Mouse (Mus musculus): Measurements from ENCODE around the gene Serpina1d. TPM values are rescaled to one million over a fixed set of nuclear protein-coding genes. Genes with fewer than 3 reads are reported as not detected.
"Not testable (repeated sequence)": the region's sequence is repeated elsewhere in the genome, so short reads cannot be mapped to it uniquely, and the experiment has no call there.

Gene Serpina1d
- not detected in 2 replicates for polyA plus RNA-seq (2012; rRNA removed)

GRCm38 (mm10) chr12:103773246-103773851 is at the start of gene Serpina1d:
Serpina1d (minus strand) TSS chr12:103773592.
- not testable (repeated sequence) for H3K4me3 ChIP-seq (replicated peaks; ENCODE audit: insufficient read depth, low read depth, low read length); H3K4me1 ChIP-seq (ENCODE audit: control insufficient read depth, insufficient read depth, low read length); H3K27ac ChIP-seq (ENCODE audit: insufficient read depth, low read length); DNase-seq; H3K27me3 ChIP-seq (ENCODE audit: control insufficient read depth, insufficient read depth, low read length)
- WGBS: 86% methylated on average over 6 of the region's 6 CpGs

GRCm38 (mm10) chr12:103770597-103770996 is 2.8 kb downstream of the Serpina1d start:
- not testable (repeated sequence) for H3K4me3 ChIP-seq (replicated peaks; ENCODE audit: insufficient read depth, low read depth, low read length); DNase-seq; H3K27ac ChIP-seq (ENCODE audit: insufficient read depth, low read length); H3K4me1 ChIP-seq (ENCODE audit: control insufficient read depth, insufficient read depth, low read length); H3K27me3 ChIP-seq (ENCODE audit: control insufficient read depth, insufficient read depth, low read length)
- WGBS: 60% methylated on average over 1 of the region's 1 CpGs

- not testable (repeated sequence) for H3K4me1 ChIP-seq (ENCODE audit: control insufficient read depth, insufficient read depth, low read length); H3K4me3 ChIP-seq (replicated peaks; ENCODE audit: insufficient read depth, low read depth, low read length)
- 73% methylated on average over 3 of the region's 3 CpGs for WGBS
These were observed 10.3 kb downstream of the Serpina1d start for GRCm38 (mm10) chr12:103763083-103763482.

GRCm38 (mm10) chr12:103760316-103760715 is 13.1 kb downstream of the Serpina1d start:
- H3K27me3 ChIP-seq (ENCODE audit: control insufficient read depth, insufficient read depth, low read length); H3K4me3 ChIP-seq (replicated peaks; ENCODE audit: insufficient read depth, low read depth, low read length); H3K4me1 ChIP-seq (ENCODE audit: control insufficient read depth, insufficient read depth, low read length); DNase-seq; H3K27ac ChIP-seq (ENCODE audit: insufficient read depth, low read length): not testable (repeated sequence)
- WGBS: 93% methylated on average over 3 of the region's 3 CpGs

More at GRCm38 (mm10) chr12:103763083-103763482, 10.3 kb downstream of the Serpina1d start:
- DNase-seq; H3K27me3 ChIP-seq (ENCODE audit: control insufficient read depth, insufficient read depth, low read length); H3K27ac ChIP-seq (ENCODE audit: insufficient read depth, low read length): not testable (repeated sequence)

GRCm38 (mm10) chr12:103745957-103746356 is 27.4 kb downstream of the Serpina1d start:
- DNase-seq; H3K4me1 ChIP-seq (ENCODE audit: control insufficient read depth, insufficient read depth, low read length); H3K4me3 ChIP-seq (replicated peaks; ENCODE audit: insufficient read depth, low read depth, low read length); H3K27ac ChIP-seq (ENCODE audit: insufficient read depth, low read length); H3K27me3 ChIP-seq (ENCODE audit: control insufficient read depth, insufficient read depth, low read length): not testable (repeated sequence)
- WGBS: 82% methylated on average over 5 of the region's 5 CpGs

GRCm38 (mm10) chr12:103737791-103738580 is 35.4 kb downstream of the Serpina1d start:
- not testable (repeated sequence) for H3K4me1 ChIP-seq (ENCODE audit: control insufficient read depth, insufficient read depth, low read length); H3K27ac ChIP-seq (ENCODE audit: insufficient read depth, low read length); DNase-seq; H3K27me3 ChIP-seq (ENCODE audit: control insufficient read depth, insufficient read depth, low read length); H3K4me3 ChIP-seq (replicated peaks; ENCODE audit: insufficient read depth, low read depth, low read length)
- WGBS: 96% methylated on average over 6 of the region's 6 CpGs

GRCm38 (mm10) chr12:103735566-103735965 is 37.8 kb downstream of the Serpina1d start:
- not testable (repeated sequence) for H3K4me1 ChIP-seq (ENCODE audit: control insufficient read depth, insufficient read depth, low read length); H3K4me3 ChIP-seq (replicated peaks; ENCODE audit: insufficient read depth, low read depth, low read length); H3K27ac ChIP-seq (ENCODE audit: insufficient read depth, low read length); H3K27me3 ChIP-seq (ENCODE audit: control insufficient read depth, insufficient read depth, low read length); DNase-seq
- WGBS: 81% methylated on average over 4 of the region's 4 CpGs

- DNase-seq; H3K27ac ChIP-seq (ENCODE audit: insufficient read depth, low read length); H3K4me1 ChIP-seq (ENCODE audit: control insufficient read depth, insufficient read depth, low read length); H3K4me3 ChIP-seq (replicated peaks; ENCODE audit: insufficient read depth, low read depth, low read length); H3K27me3 ChIP-seq (ENCODE audit: control insufficient read depth, insufficient read depth, low read length): not testable (repeated sequence)
- 76% methylated on average over 4 of the region's 4 CpGs for WGBS
These were observed 38.3 kb downstream of the Serpina1d start for GRCm38 (mm10) chr12:103735101-103735500.

Other genes with a start within 250 kb of the Serpina1d start
- gene Ppp4r4, start 241.3 kb downstream of the Serpina1d start, polyA plus RNA-seq (2012; rRNA removed): 21.9 and 22.3 TPM in 2 replicates
- not detected in 2 replicates for gene Serpina10, start 142.1 kb downstream of the Serpina1d start, polyA plus RNA-seq (2012; rRNA removed)
- gene Serpina6, start 116.4 kb downstream of the Serpina1d start, polyA plus RNA-seq (2012; rRNA removed): not detected in 2 replicates
- gene Serpina16, start 97.5 kb downstream of the Serpina1d start, polyA plus RNA-seq (2012; rRNA removed): not detected in 2 replicates
- not detected in 2 replicates for gene Serpina1f, start 78.1 kb downstream of the Serpina1d start, polyA plus RNA-seq (2012; rRNA removed)
- gene Serpina1b, start 56.8 kb upstream of the Serpina1d start, polyA plus RNA-seq (2012; rRNA removed): not detected in 2 replicates
- gene Serpina1a, start 90.0 kb upstream of the Serpina1d start, polyA plus RNA-seq (2012; rRNA removed): not detected in 2 replicates
- not detected in 2 replicates for gene Serpina1c, start 131.3 kb upstream of the Serpina1d start, polyA plus RNA-seq (2012; rRNA removed)
- not detected in 2 replicates for gene Serpina1e, start 185.4 kb upstream of the Serpina1d start, polyA plus RNA-seq (2012; rRNA removed)
- 0.07 TPM in 1 of 2 replicates, not detected in the other for gene Serpina11, start 216.4 kb upstream of the Serpina1d start, polyA plus RNA-seq (2012; rRNA removed)
- gene Serpina9, start 240.2 kb upstream of the Serpina1d start, polyA plus RNA-seq (2012; rRNA removed): 1.8 TPM in 2 replicates

All from cerebellum, adult 2 months (tissue).